Mouse (Mus musculus) hindbrain, embryonic 14.5 days (tissue): Measurements from ENCODE around the gene Zdhhc13. TPM values are rescaled to one million over a fixed set of nuclear protein-coding genes. Genes with fewer than 3 reads are reported as not detected.

ENCODE experiments used
- ATAC-seq: fragments of 200-750 bp; cut with Nextera tagmentation; 2 replicates; pipeline ENCODE4 v1.8.0; 2017; ENCODE audit warnings: moderate number of reproducible peaks, mild to moderate bottlenecking, moderate TSS enrichment, moderate library complexity; ENCODE audit not compliant: low FRiP score
- DNase-seq: peaks from one replicate; pipeline ENCODE4 v3.0.0-alpha.2; 2015; ENCODE audit warnings: low spot score
- H3K27ac ChIP-seq: fragments of 300-500 bp; sonication (generic); 2 replicates; pipeline ENCODE4 v1.5.1; 2014; ENCODE audit warnings: mild to moderate bottlenecking, moderate library complexity
- H3K27me3 ChIP-seq: fragments of 300-500 bp; sonication (generic); 2 replicates; pipeline ENCODE4 v1.6.1; 2014; ENCODE audit warnings: mild to moderate bottlenecking, low read length, mixed read lengths; ENCODE audit not compliant: control insufficient read depth, insufficient read depth
- H3K36me3 ChIP-seq: fragments of 300-500 bp; sonication (generic); replicated peaks from 2 replicates; pipeline ENCODE4 v1.6.1; 2014; ENCODE audit not compliant: control insufficient read depth, insufficient read depth
- H3K4me1 ChIP-seq: fragments of 300-500 bp; sonication (generic); replicated peaks from 2 replicates; pipeline ENCODE4 v1.6.1; 2014; ENCODE audit warnings: antibody characterized with exemption, low read length, mixed read lengths; ENCODE audit not compliant: control insufficient read depth, insufficient read depth
- H3K4me2 ChIP-seq: fragments of 300-500 bp; sonication (generic); replicated peaks from 2 replicates; pipeline ENCODE4 v1.6.1; 2014; ENCODE audit warnings: mild to moderate bottlenecking, moderate library complexity
- H3K4me3 ChIP-seq: fragments of 300-500 bp; sonication (generic); replicated peaks from 2 replicates; pipeline ENCODE4 v1.5.1; 2014; ENCODE audit warnings: mild to moderate bottlenecking, low read length
- H3K9ac ChIP-seq: fragments of 300-500 bp; sonication (generic); 2 replicates; pipeline ENCODE4 v1.6.1; 2014
- H3K9me3 ChIP-seq: fragments of 300-500 bp; sonication (generic); 2 replicates; pipeline ENCODE4 v1.6.1; 2016; ENCODE audit warnings: low read length; ENCODE audit not compliant: control insufficient read depth
- WGBS: fragments of 180-500 bp; shearing (Covaris S2); extraction: QIAGEN DNeasy Blood & Tissue Kit; methylation state at CpG from one replicate; pipeline ENCODE4 v1.1.7; 2014; 5-methylcytosine and 5-hydroxymethylcytosine counted together
- polyA plus RNA-seq: library from polyadenylated mRNA; unstranded; fragments of >200 nt; fragmentation: Nextera tagmentation; extraction: Ambion mirVana; gene quantifications from 2 replicates; pipeline ENCODE4 v1.2.1, GENCODE M21; 2014

Gene Zdhhc13
- polyA plus RNA-seq, 1 experiment from 2014 or later = 44.1 TPM

GRCm38 (mm10) chr7:48845213-48845973, 56.6 kb downstream of the Zdhhc13 start:
- no peak overlapping the region for H3K4me3 ChIP-seq
- H3K9ac ChIP-seq = no peak overlapping the region
- DNase-seq (no peak), ATAC-seq (no peak)
- H3K36me3 ChIP-seq = no peaks in the 10 kb centered on the region
- H3K4me1 ChIP-seq = no peaks in the 10 kb centered on the region
- no peaks in the 10 kb centered on the region for H3K9me3 ChIP-seq
- H3K27me3 ChIP-seq = peaks cover 42% of the 10 kb centered on the region
- no peak overlapping the region for H3K27ac ChIP-seq
- WGBS = 85% methylated on average over 12 of the region's 12 CpGs
- H3K4me2 ChIP-seq = no peak overlapping the region

GRCm38 (mm10) chr7:48846755-48847154, 58.0 kb downstream of the Zdhhc13 start:
- Histone ChIP-seq H3K9me3 (no peaks in the 10 kb centered on the region), H3K9ac (no peak overlapping the region), H3K27me3 (peaks cover 34% of the 10 kb centered on the region), H3K27ac (no peak overlapping the region), H3K36me3 (no peaks in the 10 kb centered on the region), H3K4me3 (no peak overlapping the region), H3K4me2 (no peak overlapping the region), H3K4me1 (no peaks in the 10 kb centered on the region)
- DNase-seq (no peak), ATAC-seq (no peak)
- WGBS = 51% methylated on average over 6 of the region's 6 CpGs

DNA sequence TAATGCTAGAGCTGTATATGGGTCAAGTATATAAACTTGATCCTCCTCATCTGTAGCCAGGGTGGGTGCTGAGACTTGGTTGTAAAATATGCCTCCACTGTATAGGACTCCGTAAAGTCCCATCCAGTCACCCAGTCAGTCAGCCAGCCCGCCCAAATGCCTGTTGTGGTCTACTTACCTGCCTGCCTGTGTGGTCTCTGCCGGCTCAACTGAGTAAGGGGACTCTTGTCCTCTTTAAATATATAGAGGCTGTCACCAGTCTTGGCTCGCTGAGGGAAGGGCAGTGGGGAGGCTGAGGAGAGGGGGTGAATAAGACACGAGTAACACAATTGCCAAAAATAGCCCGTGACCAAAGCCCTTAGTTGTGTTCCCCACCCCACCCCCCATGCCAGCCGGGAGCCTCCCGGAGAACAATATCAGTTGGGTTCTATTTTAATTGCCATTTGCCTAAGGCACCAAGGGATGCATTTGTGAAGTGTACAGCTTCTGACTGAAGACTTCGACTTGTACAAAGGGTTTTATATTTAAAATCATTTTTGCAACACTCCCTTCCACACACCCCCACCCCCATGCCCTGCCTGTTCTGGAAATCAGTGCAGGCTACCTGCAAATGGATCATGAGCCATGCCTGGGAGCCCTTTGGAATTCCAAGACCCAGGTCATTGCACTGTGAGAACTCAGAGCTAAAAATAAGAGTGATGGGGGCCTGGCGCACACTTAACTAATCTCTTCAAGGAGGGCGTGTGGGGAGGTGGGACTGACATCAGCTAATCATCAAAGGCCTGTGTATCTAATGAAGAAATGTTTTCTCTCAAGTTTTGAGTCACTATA, 59.2 kb downstream of the Zdhhc13 start, which contains the start of gene Csrp3:
Csrp3 (minus strand) TSS at position 214 of the 831 bp plus-strand sequence.
- H3K36me3 ChIP-seq = no peaks in the 10 kb centered on the region
- H3K4me3 ChIP-seq = no peak within 1 kb of the TSS
- H3K9ac ChIP-seq = no peak within 1 kb of the TSS
- H3K4me1 ChIP-seq = no peaks in the 10 kb centered on the region
- H3K9me3 ChIP-seq = no peaks in the 10 kb centered on the region
- H3K4me2 ChIP-seq = no peak within 1 kb of the TSS
- DNase-seq (no peak), ATAC-seq (no peak)
- 41% methylated on average over 11 of the region's 11 CpGs for WGBS
- no peak within 1 kb of the TSS for H3K27ac ChIP-seq
- peaks cover 28% of the 10 kb centered on the region for H3K27me3 ChIP-seq

- DNase-seq (peak; percentile 28), ATAC-seq (peak; percentile 34; the same call in 1 of the 2 replicates)
- H3K9me3 ChIP-seq = no peaks in the 10 kb centered on the region
- H3K4me3 ChIP-seq = no peak overlapping the region
- no peaks in the 10 kb centered on the region for H3K4me1 ChIP-seq
- WGBS = 48% methylated on average over 6 of the region's 6 CpGs
- no peaks in the 10 kb centered on the region for H3K27me3 ChIP-seq
- no peak overlapping the region for H3K4me2 ChIP-seq
- H3K9ac ChIP-seq = no peak overlapping the region
- no peaks in the 10 kb centered on the region for H3K36me3 ChIP-seq
- H3K27ac ChIP-seq = peak overlapping the region; percentile 0; the same call in 1 of the 2 replicates
Measured at GRCm38 (mm10) chr7:48851529-48852104, 62.8 kb downstream of the Zdhhc13 start.

- WGBS = 90% methylated on average over 13 of the region's 13 CpGs
- no peak overlapping the region for H3K27ac ChIP-seq
- ATAC-seq = no peak
Measured at GRCm38 (mm10) chr7:48853496-48853895, 64.7 kb downstream of the Zdhhc13 start.

GRCm38 (mm10) chr7:48855461-48855860, 66.7 kb downstream of the Zdhhc13 start:
- DNase-seq (no peak), ATAC-seq (no peak)
- Histone ChIP-seq H3K9ac (no peak overlapping the region), H3K4me2 (no peak overlapping the region), H3K4me3 (no peak overlapping the region), H3K36me3 (no peaks in the 10 kb centered on the region), H3K9me3 (no peaks in the 10 kb centered on the region), H3K4me1 (no peaks in the 10 kb centered on the region), H3K27ac (no peak overlapping the region), H3K27me3 (no peaks in the 10 kb centered on the region)
- WGBS = 93% methylated on average over 3 of the region's 3 CpGs

More at GRCm38 (mm10) chr7:48853496-48853895, 64.7 kb downstream of the Zdhhc13 start:
- no peak for DNase-seq
- H3K9ac ChIP-seq = no peak overlapping the region
- no peaks in the 10 kb centered on the region for H3K27me3 ChIP-seq
- H3K4me2 ChIP-seq = no peak overlapping the region
- H3K4me3 ChIP-seq = no peak overlapping the region
- no peaks in the 10 kb centered on the region for H3K36me3 ChIP-seq
- H3K9me3 ChIP-seq = no peaks in the 10 kb centered on the region
- no peaks in the 10 kb centered on the region for H3K4me1 ChIP-seq

GRCm38 (mm10) chr7:48858257-48858656, 69.5 kb downstream of the Zdhhc13 start:
- DNase-seq = no peak
- WGBS = 79% methylated on average over 1 of the region's 1 CpGs

GRCm38 (mm10) chr7:48859362-48859761, 70.6 kb downstream of the Zdhhc13 start:
- no peaks in the 10 kb centered on the region for H3K9me3 ChIP-seq
- no peaks in the 10 kb centered on the region for H3K4me1 ChIP-seq
- no peak for ATAC-seq
- H3K9ac ChIP-seq = no peak overlapping the region
- no peak overlapping the region for H3K4me2 ChIP-seq
- no peaks in the 10 kb centered on the region for H3K36me3 ChIP-seq
- H3K4me3 ChIP-seq = no peak overlapping the region
- 87% methylated on average over 4 of the region's 4 CpGs for WGBS
- H3K27ac ChIP-seq = no peak overlapping the region
- DNase-seq = no peak
- H3K27me3 ChIP-seq = no peaks in the 10 kb centered on the region

More at GRCm38 (mm10) chr7:48858257-48858656, 69.5 kb downstream of the Zdhhc13 start:
- Histone ChIP-seq H3K4me2 (no peak overlapping the region), H3K36me3 (no peaks in the 10 kb centered on the region), H3K27ac (no peak overlapping the region), H3K4me3 (no peak overlapping the region), H3K27me3 (no peaks in the 10 kb centered on the region), H3K4me1 (no peaks in the 10 kb centered on the region), H3K9ac (no peak overlapping the region), H3K9me3 (no peaks in the 10 kb centered on the region)
- no peak for ATAC-seq

DNA sequence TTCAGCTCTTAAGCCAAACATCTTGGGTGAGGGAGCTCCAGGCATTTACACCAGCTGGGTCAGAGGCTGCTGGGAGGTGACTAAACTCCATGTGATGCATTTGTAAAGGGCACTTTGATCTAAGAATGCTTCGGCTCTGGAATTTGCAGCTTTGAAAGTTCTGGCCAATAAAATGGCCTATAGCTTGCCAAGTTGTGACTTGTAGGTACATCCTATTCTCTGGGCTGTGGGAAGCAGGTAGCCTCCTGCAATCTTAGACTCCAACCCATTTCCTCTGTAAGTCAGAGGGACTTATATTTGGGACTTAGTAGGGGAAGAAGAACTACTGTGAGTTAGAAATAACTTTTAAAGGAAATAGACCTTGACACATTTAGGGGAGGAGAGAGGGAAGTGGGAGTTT, 72.1 kb downstream of the Zdhhc13 start:
- Histone ChIP-seq H3K36me3 (no peaks in the 10 kb centered on the region), H3K27ac (no peak overlapping the region), H3K4me1 (no peaks in the 10 kb centered on the region), H3K4me3 (no peak overlapping the region), H3K9ac (no peak overlapping the region), H3K27me3 (no peaks in the 10 kb centered on the region), H3K4me2 (no peak overlapping the region), H3K9me3 (no peaks in the 10 kb centered on the region)
- WGBS = 72% methylated on average over 1 of the region's 1 CpGs
- ATAC-seq = no peak
- DNase-seq = no peak
